Mouse (Mus musculus): ENCODE measurements at regions not wholly inside any gene's neighbourhood (a gene's known extent, or its start where the extent isn't known, plus 50 kb on each side); places are given as distances from the start of the nearest gene placed in this dataset.

GRCm38 (mm10) chr12:112235841-112236240, 89.8 kb downstream of the Kif26a start:
- DNase-seq (ENCODE audit: extremely low spot score): no peak

- no peak for DNase-seq (ENCODE audit: extremely low spot score)
Measured at GRCm38 (mm10) chr12:112237061-112237490, 91.1 kb downstream of the Kif26a start.

- no peak for DNase-seq (ENCODE audit: extremely low spot score)
Measured at GRCm38 (mm10) chr12:112238834-112239233, 92.8 kb downstream of the Kif26a start.

GRCm38 (mm10) chr12:112241740-112242171, 95.7 kb downstream of the Kif26a start:
- peak; percentile 58 for DNase-seq (ENCODE audit: extremely low spot score)

- DNase-seq (ENCODE audit: extremely low spot score): no peak
Measured at GRCm38 (mm10) chr12:112243231-112243630, 97.2 kb downstream of the Kif26a start.

GRCm38 (mm10) chr12:112250894-112251293, 104.9 kb downstream of the Kif26a start:
- DNase-seq (ENCODE audit: extremely low spot score): no peak

- no peak for DNase-seq (ENCODE audit: extremely low spot score)
Measured at GRCm38 (mm10) chr12:112253461-112253860, 107.5 kb downstream of the Kif26a start.

GRCm38 (mm10) chr12:112255223-112255622, 109.2 kb downstream of the Kif26a start:
- no peak for DNase-seq (ENCODE audit: extremely low spot score)

- DNase-seq (ENCODE audit: extremely low spot score): no peak
Measured at GRCm38 (mm10) chr12:112257691-112258090, 111.7 kb downstream of the Kif26a start.

- no peak for DNase-seq (ENCODE audit: extremely low spot score)
Measured at GRCm38 (mm10) chr12:112263283-112264056, 117.5 kb downstream of the Kif26a start.

GRCm38 (mm10) chr12:112264201-112264600, 118.2 kb downstream of the Kif26a start:
- no peak for DNase-seq (ENCODE audit: extremely low spot score)

- no peak for DNase-seq (ENCODE audit: extremely low spot score)
Measured at GRCm38 (mm10) chr12:112265289-112265969, 119.4 kb downstream of the Kif26a start.

- no peak for DNase-seq (ENCODE audit: extremely low spot score)
Measured at GRCm38 (mm10) chr12:112274026-112274425, 128.0 kb downstream of the Kif26a start.

- no peak for DNase-seq (ENCODE audit: extremely low spot score)
Measured at GRCm38 (mm10) chr12:112274756-112275155, 128.7 kb downstream of the Kif26a start.

- no peak for DNase-seq (ENCODE audit: extremely low spot score)
Measured at GRCm38 (mm10) chr12:112276651-112277050, 130.6 kb downstream of the Kif26a start.

- DNase-seq (ENCODE audit: extremely low spot score): peak; percentile 35
Measured at GRCm38 (mm10) chr12:112277511-112277910, 131.5 kb downstream of the Kif26a start.

GRCm38 (mm10) chr12:112285096-112285495, 139.1 kb downstream of the Kif26a start:
- no peak for DNase-seq (ENCODE audit: extremely low spot score)

- DNase-seq (ENCODE audit: extremely low spot score): no peak
Measured at GRCm38 (mm10) chr12:112288786-112289185, 142.8 kb downstream of the Kif26a start.

- no peak for DNase-seq (ENCODE audit: extremely low spot score)
Measured at GRCm38 (mm10) chr12:112290299-112290698, 144.3 kb downstream of the Kif26a start.

- no peak for DNase-seq (ENCODE audit: extremely low spot score)
Measured at GRCm38 (mm10) chr12:112291748-112292561, 145.9 kb downstream of the Kif26a start.

GRCm38 (mm10) chr12:112293105-112293504, 147.1 kb downstream of the Kif26a start:
- no peak for DNase-seq (ENCODE audit: extremely low spot score)

- DNase-seq (ENCODE audit: extremely low spot score): no peak
Measured at GRCm38 (mm10) chr12:112295337-112295941, 149.4 kb downstream of the Kif26a start.
